Mouse (Mus musculus) stomach, embryonic 16.5 days (tissue): ENCODE measurements around the gene Cntrl. TPM values are rescaled to one million over a fixed set of nuclear protein-coding genes. Genes with fewer than 3 reads are reported as not detected.
A peak's percentile ranks its signal among the peaks of the same experiment; 100 is the strongest.

Experiments
- ATAC-seq: fragments of 200-750 bp; cut with Nextera tagmentation; 2 replicates; pipeline ENCODE4 v1.8.0; 2017; ENCODE audit warnings: moderate number of reproducible peaks, moderate TSS enrichment; ENCODE audit not compliant: insufficient read depth, low FRiP score
- H3K27ac ChIP-seq: fragments of 300-500 bp; sonication (generic); 2 replicates; pipeline ENCODE4 v1.5.1; 2014; ENCODE audit warnings: low read length
- H3K27me3 ChIP-seq: fragments of 300-500 bp; sonication (generic); 2 replicates; pipeline ENCODE4 v1.6.1; 2014; ENCODE audit warnings: low read length, control low read depth, mixed read lengths; ENCODE audit not compliant: control insufficient read depth, insufficient read depth
- H3K36me3 ChIP-seq: fragments of 300-500 bp; sonication (generic); 2 replicates; pipeline ENCODE4 v1.6.1; 2014; ENCODE audit warnings: low read length; ENCODE audit not compliant: control insufficient read depth, insufficient read depth
- H3K4me1 ChIP-seq: fragments of 300-500 bp; sonication (generic); 2 replicates; pipeline ENCODE4 v1.6.1; 2014; ENCODE audit warnings: low read length, control low read depth, mixed read lengths; ENCODE audit not compliant: control insufficient read depth, insufficient read depth
- H3K4me2 ChIP-seq: fragments of 300-500 bp; sonication (generic); 2 replicates; pipeline ENCODE4 v1.6.1; 2014; ENCODE audit warnings: low read depth, low read length, mixed read lengths
- H3K4me3 ChIP-seq: fragments of 300-500 bp; sonication (generic); replicated peaks from 2 replicates; pipeline ENCODE4 v1.5.1; 2014; ENCODE audit warnings: mild to moderate bottlenecking, low read length
- H3K9ac ChIP-seq: fragments of 300-500 bp; sonication (generic); 2 replicates; pipeline ENCODE4 v1.6.1; 2014; ENCODE audit warnings: low read length
- H3K9me3 ChIP-seq: fragments of 300-500 bp; sonication (generic); replicated peaks from 2 replicates; pipeline ENCODE4 v1.6.1; 2016; ENCODE audit warnings: low read length, control low read depth; ENCODE audit not compliant: control insufficient read depth
- WGBS: fragments of 180-500 bp; shearing (Covaris S2); extraction: QIAGEN DNeasy Blood & Tissue Kit; methylation state at CpG from one replicate; pipeline ENCODE4 v1.1.7; 2014; 5-methylcytosine and 5-hydroxymethylcytosine counted together
- polyA plus RNA-seq: library from polyadenylated mRNA; unstranded; fragments of >200 nt; fragmentation: Nextera tagmentation; extraction: Ambion mirVana; gene quantifications from 2 replicates; pipeline ENCODE4 v1.2.1, GENCODE M21; 2015

The Cntrl gene
- polyA plus RNA-seq, 1 experiment from 2014 or later = 18.4 TPM

GRCm38 (mm10) chr2:35214881-35215358 is 105.6 kb downstream of the Cntrl start:
- ATAC-seq = peak; percentile 66; the same call in 1 of the 2 replicates
- H3K9ac ChIP-seq = peak overlapping the region; percentile 18; the same call in 1 of the 2 replicates
- WGBS = 4% methylated on average over 12 of the region's 12 CpGs
- H3K4me3 ChIP-seq = peak overlapping the region; percentile 9
- H3K36me3 ChIP-seq = no peaks in the 10 kb centered on the region
- peaks cover 3% of the 10 kb centered on the region; the same call in 1 of the 2 replicates for H3K4me1 ChIP-seq
- H3K27me3 ChIP-seq = no peaks in the 10 kb centered on the region
- H3K9me3 ChIP-seq = no peaks in the 10 kb centered on the region
- peak overlapping the region; percentile 44 for H3K4me2 ChIP-seq
- H3K27ac ChIP-seq = no peak overlapping the region

GRCm38 (mm10) chr2:35215363-35215762 is 106.1 kb downstream of the Cntrl start:
- no peak for ATAC-seq
- no peak overlapping the region for H3K4me3 ChIP-seq
- peaks cover 3% of the 10 kb centered on the region; the same call in 1 of the 2 replicates for H3K4me1 ChIP-seq
- H3K9me3 ChIP-seq = no peaks in the 10 kb centered on the region
- H3K9ac ChIP-seq = no peak overlapping the region
- H3K27ac ChIP-seq = no peak overlapping the region
- WGBS = 72% methylated on average over 14 of the region's 14 CpGs
- no peaks in the 10 kb centered on the region for H3K36me3 ChIP-seq
- H3K27me3 ChIP-seq = no peaks in the 10 kb centered on the region
- no peak overlapping the region for H3K4me2 ChIP-seq

GRCm38 (mm10) chr2:35216701-35217100 is 107.4 kb downstream of the Cntrl start:
- no peaks in the 10 kb centered on the region for H3K27me3 ChIP-seq
- WGBS = 74% methylated on average over 2 of the region's 2 CpGs
- no peaks in the 10 kb centered on the region for H3K36me3 ChIP-seq
- H3K4me2 ChIP-seq = no peak overlapping the region
- no peak overlapping the region for H3K9ac ChIP-seq
- no peaks in the 10 kb centered on the region for H3K9me3 ChIP-seq
- ATAC-seq = no peak
- H3K4me3 ChIP-seq = no peak overlapping the region
- H3K4me1 ChIP-seq = peaks cover 3% of the 10 kb centered on the region; the same call in 1 of the 2 replicates
- H3K27ac ChIP-seq = no peak overlapping the region

GRCm38 (mm10) chr2:35218736-35219135 is 109.4 kb downstream of the Cntrl start:
- ATAC-seq = no peak
- no peaks in the 10 kb centered on the region for H3K9me3 ChIP-seq
- no peak overlapping the region for H3K27ac ChIP-seq
- H3K4me2 ChIP-seq = no peak overlapping the region
- WGBS = 91% methylated on average over 3 of the region's 3 CpGs
- no peaks in the 10 kb centered on the region for H3K36me3 ChIP-seq
- no peak overlapping the region for H3K4me3 ChIP-seq
- H3K9ac ChIP-seq = no peak overlapping the region
- H3K27me3 ChIP-seq = no peaks in the 10 kb centered on the region
- peaks cover 3% of the 10 kb centered on the region; the same call in 1 of the 2 replicates for H3K4me1 ChIP-seq

- Histone ChIP-seq H3K27ac (no peak overlapping the region), H3K4me3 (no peak overlapping the region), H3K4me2 (no peak overlapping the region), H3K4me1 (no peaks in the 10 kb centered on the region), H3K27me3 (no peaks in the 10 kb centered on the region), H3K9me3 (no peaks in the 10 kb centered on the region), H3K36me3 (no peaks in the 10 kb centered on the region), H3K9ac (no peak overlapping the region)
- WGBS = 67% methylated on average over 6 of the region's 6 CpGs
- ATAC-seq = no peak
Observed at GRCm38 (mm10) chr2:35222822-35223391, 113.6 kb downstream of the Cntrl start.

GRCm38 (mm10) chr2:35224285-35224684 is 115.0 kb downstream of the Cntrl start:
- H3K4me3 ChIP-seq = no peak overlapping the region
- no peak overlapping the region for H3K9ac ChIP-seq
- no peak overlapping the region for H3K4me2 ChIP-seq
- H3K9me3 ChIP-seq = no peaks in the 10 kb centered on the region
- no peaks in the 10 kb centered on the region for H3K27me3 ChIP-seq
- no peaks in the 10 kb centered on the region for H3K4me1 ChIP-seq
- no peak overlapping the region for H3K27ac ChIP-seq
- no peaks in the 10 kb centered on the region for H3K36me3 ChIP-seq
- 87% methylated on average over 15 of the region's 15 CpGs for WGBS
- ATAC-seq = no peak

GRCm38 (mm10) chr2:35228145-35228544 is 118.9 kb downstream of the Cntrl start:
- Histone ChIP-seq H3K9ac (no peak overlapping the region), H3K27me3 (no peaks in the 10 kb centered on the region), H3K36me3 (no peaks in the 10 kb centered on the region), H3K4me2 (no peak overlapping the region), H3K27ac (no peak overlapping the region), H3K4me3 (no peak overlapping the region), H3K4me1 (no peaks in the 10 kb centered on the region), H3K9me3 (no peaks in the 10 kb centered on the region)
- ATAC-seq = no peak
- 55% methylated on average over 4 of the region's 4 CpGs for WGBS

Other genes starting within 250 kb of the Cntrl start
- 0.76 and 1.1 TPM in 2 replicates for gene Cutal, start 235.1 kb upstream of the Cntrl start, polyA plus RNA-seq
- gene Psmd5, start 234.5 kb upstream of the Cntrl start, polyA plus RNA-seq = 77.1 and 81.2 TPM in 2 replicates
- 6.8 and 7.6 TPM in 2 replicates for gene Phf19, start 195.5 kb upstream of the Cntrl start, polyA plus RNA-seq
- 3.8 and 6.2 TPM in 2 replicates for gene Traf1, start 147.7 kb upstream of the Cntrl start, polyA plus RNA-seq
- gene Hc, start 48.1 kb upstream of the Cntrl start, polyA plus RNA-seq = 2.3 and 3.2 TPM in 2 replicates
- 1.8 and 2.5 TPM in 2 replicates for gene AI182371, start 7.9 kb upstream of the Cntrl start, polyA plus RNA-seq
- gene Rab14, start 91.6 kb downstream of the Cntrl start, polyA plus RNA-seq = 292 and 332 TPM in 2 replicates
- 386 and 449 TPM in 2 replicates for gene Gsn, start 146.9 kb downstream of the Cntrl start, polyA plus RNA-seq
- 87.3 and 88.9 TPM in 2 replicates for gene Stom, start 227.5 kb downstream of the Cntrl start, polyA plus RNA-seq